Mouse (Mus musculus) midbrain, embryonic 12.5 days (tissue): Measurements from ENCODE around the gene Sbk3. TPM values are rescaled to one million over a fixed set of nuclear protein-coding genes. Genes with fewer than 3 reads are reported as not detected.
"Not testable (repeated sequence)": the region's sequence is repeated elsewhere in the genome, so short reads cannot be mapped to it uniquely, and the experiment has no call there.

Experiments
- ATAC-seq: fragments of 200-750 bp; cut with Nextera tagmentation; 2 replicates; pipeline ENCODE4 v1.8.0; 2017; ENCODE audit warnings: low read depth, moderate TSS enrichment, moderate library complexity; ENCODE audit not compliant: low FRiP score
- H3K27ac ChIP-seq: fragments of 300-500 bp; sonication (generic); replicated peaks from 2 replicates; pipeline ENCODE4 v1.5.1; 2016; ENCODE audit warnings: mild to moderate bottlenecking
- H3K27me3 ChIP-seq: fragments of 300-500 bp; sonication (generic); 2 replicates; pipeline ENCODE4 v1.6.1; 2016; ENCODE audit warnings: mild to moderate bottlenecking
- H3K36me3 ChIP-seq: fragments of 300-500 bp; sonication (generic); 2 replicates; pipeline ENCODE4 v1.6.1; 2016
- H3K4me1 ChIP-seq: fragments of 300-500 bp; sonication (generic); 2 replicates; pipeline ENCODE4 v1.6.1; 2016
- H3K4me2 ChIP-seq: fragments of 300-500 bp; sonication (generic); replicated peaks from 2 replicates; pipeline ENCODE4 v1.6.1; 2016; ENCODE audit warnings: mild to moderate bottlenecking, moderate library complexity
- H3K4me3 ChIP-seq: fragments of 300-500 bp; sonication (generic); 2 replicates; pipeline ENCODE4 v1.5.1; 2016; ENCODE audit warnings: mild to moderate bottlenecking
- H3K9ac ChIP-seq: fragments of 300-500 bp; sonication (generic); replicated peaks from 2 replicates; pipeline ENCODE4 v1.6.1; 2016; ENCODE audit warnings: mild to moderate bottlenecking, moderate library complexity
- H3K9me3 ChIP-seq: fragments of 300-500 bp; sonication (generic); 2 replicates; pipeline ENCODE4 v1.6.1; 2016; ENCODE audit warnings: mild to moderate bottlenecking
- WGBS: fragments of 180-500 bp; shearing (Covaris S2); methylation state at CpG from one replicate; pipeline ENCODE4 v1.1.7; 2016; 5-methylcytosine and 5-hydroxymethylcytosine counted together
- polyA plus RNA-seq: library from polyadenylated mRNA; unstranded; fragments of >200 nt; fragmentation: Nextera tagmentation; extraction: Ambion mirVana; gene quantifications from 2 replicates; pipeline ENCODE4 v1.2.1, GENCODE M21; 2016

Gene Sbk3
- polyA plus RNA-seq, 1 experiment from 2014 or later, result not detected

DNA sequence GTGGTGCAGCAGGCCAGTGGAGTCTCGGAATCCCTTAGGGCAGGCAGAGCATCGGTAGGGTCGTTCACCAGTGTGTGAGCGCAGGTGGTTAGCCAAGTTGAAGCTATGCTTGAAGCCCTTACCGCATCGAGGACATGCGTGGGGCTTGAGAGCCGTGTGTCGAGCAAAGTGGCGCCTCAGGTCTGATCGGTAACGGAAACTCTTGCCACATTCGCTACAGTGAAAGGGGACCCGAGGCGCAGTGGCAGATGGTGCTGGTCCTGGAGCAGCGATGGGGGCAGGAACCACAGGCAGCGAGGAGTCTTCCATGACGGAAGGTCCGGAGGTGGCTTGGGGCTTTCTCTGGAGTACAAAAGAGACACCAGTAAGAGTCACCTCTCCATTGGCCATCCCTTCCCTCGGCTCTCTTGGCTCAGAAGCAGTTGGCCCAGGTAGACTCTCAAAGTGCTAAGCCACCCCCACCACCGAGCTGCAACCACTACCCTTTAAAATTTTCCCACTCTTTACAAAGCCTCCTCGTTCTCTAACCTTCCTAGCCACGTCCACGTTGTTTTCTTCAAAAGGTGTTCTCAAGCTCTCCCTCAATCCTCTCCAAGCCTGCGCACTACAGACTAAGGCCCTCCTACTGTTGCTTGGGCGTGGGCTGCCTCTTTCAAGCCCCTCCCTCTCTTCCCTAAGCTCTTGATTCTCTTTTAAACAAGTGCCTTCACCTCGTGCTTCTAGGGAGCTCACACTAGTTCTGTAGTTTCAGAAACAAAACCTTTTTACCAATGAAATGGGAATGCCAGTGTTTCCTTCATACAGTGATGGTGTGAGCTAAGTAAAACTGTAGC lies 41.9 kb upstream of the Sbk3 start:
- no peak overlapping the region for H3K27ac ChIP-seq
- peak overlapping the region; percentile 55; the same call in 1 of the 2 replicates for H3K4me2 ChIP-seq
- 90% methylated on average over 27 of the region's 27 CpGs for whole genome bisulfite sequencing
- no peak overlapping the region for H3K4me3 ChIP-seq
- peaks cover 10% of the 10 kb centered on the region for H3K4me1 ChIP-seq
- H3K27me3 ChIP-seq, result no peaks in the 10 kb centered on the region
- no peak overlapping the region for H3K9ac ChIP-seq
- H3K9me3 ChIP-seq, result no peaks in the 10 kb centered on the region
- no peak for ATAC-seq
- peaks cover 54% of the 10 kb centered on the region for H3K36me3 ChIP-seq

DNA sequence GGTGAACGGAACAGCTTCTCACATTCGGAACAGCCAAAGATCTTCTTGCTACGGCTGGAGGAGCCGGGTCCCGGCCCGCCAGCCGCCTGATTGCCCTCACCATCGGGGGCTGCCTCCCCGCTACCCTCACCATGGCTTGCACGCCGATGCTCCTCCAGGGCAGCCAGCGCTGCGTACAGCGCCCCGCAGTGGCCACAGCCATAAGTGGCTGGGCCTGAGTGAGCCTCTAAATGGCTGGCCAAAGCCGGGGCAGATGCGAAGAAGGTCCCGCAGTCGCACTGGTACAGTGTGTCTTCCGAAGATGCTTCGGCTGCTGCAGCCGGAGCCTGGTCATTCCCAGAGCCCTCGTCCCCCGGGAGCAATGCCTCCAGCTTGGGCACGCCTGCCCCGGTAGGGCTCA lies 37.3 kb upstream of the Sbk3 start:
- WGBS, result 97% methylated on average over 26 of the region's 26 CpGs
- Histone ChIP-seq H3K9me3 (no peaks in the 10 kb centered on the region), H3K9ac (no peak overlapping the region), H3K4me3 (no peak overlapping the region), H3K4me2 (no peak overlapping the region), H3K27me3 (no peaks in the 10 kb centered on the region), H3K36me3 (peaks cover 70% of the 10 kb centered on the region), H3K4me1 (0 out of 2 replicates have a peak, but pooled peaks cover under 1% of the 10 kb centered on the region), H3K27ac (no peak overlapping the region)
- ATAC-seq, result 0 out of 2 replicates have a peak, but pooled peaks have one; percentile 10

DNA sequence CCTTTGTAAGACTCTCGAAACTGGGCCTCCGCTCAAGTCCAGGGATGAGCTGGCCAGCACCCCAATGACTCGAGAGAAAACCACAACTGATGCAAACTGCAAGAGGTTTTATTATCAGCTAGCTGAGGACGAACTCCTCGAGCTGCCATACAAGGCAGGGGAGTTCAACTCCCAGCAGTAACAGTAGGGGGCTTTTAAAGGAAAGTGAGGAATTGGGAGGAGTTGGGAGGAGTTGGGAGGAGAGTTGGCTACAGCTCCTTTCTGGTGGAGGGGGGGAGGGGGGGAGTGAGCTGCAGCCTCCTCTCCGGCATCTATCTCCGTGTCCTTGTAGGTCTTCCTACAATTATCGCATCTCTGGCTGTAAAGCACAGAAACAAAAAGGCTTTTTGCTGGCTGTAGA lies 31.9 kb upstream of the Sbk3 start:
- not testable (repeated sequence) for H3K4me3 ChIP-seq, H3K9me3 ChIP-seq, H3K4me2 ChIP-seq, H3K27me3 ChIP-seq, H3K4me1 ChIP-seq, H3K27ac ChIP-seq, ATAC-seq, H3K9ac ChIP-seq
- H3K36me3 ChIP-seq, result peaks cover 20% of the 10 kb centered on the region
- 81% methylated on average over 8 of the region's 8 CpGs for WGBS

GRCm38 (mm10) chr7:4999876-5000275 lies 28.9 kb upstream of the Sbk3 start:
- Histone ChIP-seq H3K4me2 (no peak overlapping the region), H3K36me3 (no peaks in the 10 kb centered on the region), H3K27me3 (peaks cover 3% of the 10 kb centered on the region), H3K9ac (no peak overlapping the region), H3K9me3 (no peaks in the 10 kb centered on the region), H3K4me1 (peaks cover 12% of the 10 kb centered on the region), H3K4me3 (no peak overlapping the region), H3K27ac (no peak overlapping the region)
- 74% methylated on average over 2 of the region's 2 CpGs for WGBS
- no peak for ATAC-seq

- H3K36me3 ChIP-seq, result peaks cover 25% of the 10 kb centered on the region
- H3K4me1 ChIP-seq, result peaks cover 28% of the 10 kb centered on the region
- peak overlapping the region; percentile 84 for H3K4me3 ChIP-seq
- 73% methylated on average over 8 of the region's 8 CpGs for WGBS
- peak overlapping the region; percentile 74 for H3K27ac ChIP-seq
- peak overlapping the region; percentile 93 for H3K9ac ChIP-seq
- H3K4me2 ChIP-seq, result peak overlapping the region; percentile 84
- no peaks in the 10 kb centered on the region for H3K9me3 ChIP-seq
- peaks cover 23% of the 10 kb centered on the region for H3K27me3 ChIP-seq
- no peak for ATAC-seq
Observed at GRCm38 (mm10) chr7:4996934-4997333, 26.0 kb upstream of the Sbk3 start.

DNA sequence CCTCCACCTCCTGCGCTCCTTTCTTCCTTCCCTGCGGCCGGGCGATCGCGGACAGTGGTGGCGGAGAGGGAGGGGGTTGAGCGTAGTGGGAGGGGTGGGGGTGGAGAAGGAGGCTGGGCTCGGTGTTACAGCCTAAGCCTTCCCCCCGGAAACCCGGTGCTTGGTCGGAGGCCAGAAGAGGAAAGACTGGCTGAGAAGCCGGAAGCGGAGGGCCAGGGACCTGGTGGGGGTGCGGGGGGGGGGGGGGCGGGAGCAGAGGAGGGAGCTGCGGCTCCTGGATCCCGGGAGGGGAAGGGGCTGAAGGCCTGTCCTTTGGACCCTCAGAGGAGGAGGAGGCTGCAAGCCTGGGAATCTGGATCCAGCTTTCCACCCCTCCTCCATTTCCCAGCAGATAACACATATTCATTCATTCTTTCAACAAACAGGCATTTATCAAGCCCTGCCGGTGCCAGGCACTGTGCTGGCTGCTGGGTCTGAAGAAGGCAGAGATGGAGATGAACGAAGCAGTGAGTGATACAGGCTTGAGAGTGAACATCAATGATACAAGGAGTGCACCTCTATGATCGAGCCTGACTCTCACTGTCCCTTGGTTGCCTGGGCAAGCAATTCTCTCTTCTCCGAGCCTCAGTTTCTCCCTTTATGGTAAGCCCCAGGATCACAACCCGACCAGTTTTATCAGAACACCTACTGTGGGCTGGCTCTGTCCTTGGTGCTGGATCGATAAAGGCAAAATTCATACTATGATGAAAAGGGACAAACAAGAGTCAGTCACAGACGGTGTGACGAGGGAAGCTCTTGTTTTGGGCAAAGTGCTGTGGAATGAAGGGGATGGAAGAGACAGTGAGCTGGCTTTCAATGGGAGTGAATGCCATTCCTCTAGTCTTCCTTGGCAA lies 25.3 kb upstream of the Sbk3 start, which contains the start of gene Zfp579:
Gene Zfp579 (minus strand): TSS at position 156 of the 893 bp plus-strand sequence.
- H3K27ac ChIP-seq, result peak within 1 kb of the TSS; percentile 74
- H3K9ac ChIP-seq, result peak within 1 kb of the TSS; percentile 93
- H3K4me2 ChIP-seq, result peak within 1 kb of the TSS; percentile 84
- H3K4me1 ChIP-seq, result peaks cover 28% of the 10 kb centered on the region
- H3K4me3 ChIP-seq, result peak within 1 kb of the TSS; percentile 84
- peak; percentile 87 for ATAC-seq
- H3K27me3 ChIP-seq, result peaks cover 23% of the 10 kb centered on the region
- peaks cover 32% of the 10 kb centered on the region for H3K36me3 ChIP-seq
- 8% methylated on average over 10 of the region's 26 CpGs for WGBS
- H3K9me3 ChIP-seq, result no peaks in the 10 kb centered on the region

- Histone ChIP-seq H3K4me1 (peaks cover 28% of the 10 kb centered on the region), H3K36me3 (peaks cover 40% of the 10 kb centered on the region), H3K27ac (peak overlapping the region; percentile 74), H3K27me3 (peaks cover 23% of the 10 kb centered on the region), H3K9ac (peak overlapping the region; percentile 93), H3K4me2 (peak overlapping the region; percentile 84), H3K9me3 (0 out of 2 replicates have a peak, but pooled peaks cover 3% of the 10 kb centered on the region), H3K4me3 (peak overlapping the region; percentile 84)
- 5% methylated on average over 19 of the region's 19 CpGs for WGBS
- ATAC-seq, result peak; percentile 20
Observed at GRCm38 (mm10) chr7:4995268-4996002, 24.5 kb upstream of the Sbk3 start.

- Histone ChIP-seq H3K4me3 (peak overlapping the region; percentile 84), H3K36me3 (peaks cover 40% of the 10 kb centered on the region), H3K27ac (no peak overlapping the region), H3K4me1 (peaks cover 28% of the 10 kb centered on the region), H3K27me3 (peaks cover 23% of the 10 kb centered on the region), H3K4me2 (peak overlapping the region; percentile 84), H3K9me3 (0 out of 2 replicates have a peak, but pooled peaks cover 3% of the 10 kb centered on the region), H3K9ac (peak overlapping the region; percentile 93; the same call in 1 of the 2 replicates)
- ATAC-seq, result no peak
- WGBS, result 53% methylated on average over 59 of the region's 59 CpGs
Observed at GRCm38 (mm10) chr7:4993999-4994788, 23.2 kb upstream of the Sbk3 start.

DNA sequence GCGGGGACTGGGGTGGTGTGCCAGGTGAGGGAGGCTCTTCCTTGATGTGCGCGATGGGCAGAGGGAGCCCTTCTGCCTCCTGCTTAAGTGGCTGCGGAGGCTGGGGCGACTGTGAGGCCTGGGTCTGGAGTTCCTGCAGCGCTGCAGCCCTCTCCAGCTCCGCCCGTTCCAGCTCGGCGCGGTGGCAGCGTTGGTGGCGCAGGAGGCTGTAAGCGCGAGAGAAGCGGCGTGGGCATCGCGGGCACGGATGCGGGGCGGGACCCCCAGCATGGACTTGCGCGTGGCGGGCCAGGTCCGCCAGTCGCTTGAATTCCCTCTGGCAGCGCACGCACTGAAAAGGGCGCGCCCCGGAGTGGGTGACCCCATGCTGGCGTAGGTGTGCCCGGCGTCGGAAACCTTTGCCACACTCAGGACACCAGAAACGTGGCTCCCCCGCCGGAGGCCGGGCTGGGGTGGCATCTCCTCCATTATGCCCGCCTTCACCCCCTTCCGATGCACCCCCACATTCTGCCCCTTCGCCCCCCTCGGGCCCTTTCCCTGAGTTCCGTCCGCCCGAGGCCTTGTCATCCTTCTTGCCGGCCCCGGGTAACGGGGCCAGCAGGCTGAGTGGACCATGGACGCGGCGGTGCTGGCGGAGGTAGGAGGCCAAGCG lies 22.5 kb upstream of the Sbk3 start:
- H3K27me3 ChIP-seq, result peaks cover 23% of the 10 kb centered on the region
- peak overlapping the region; percentile 93; the same call in 1 of the 2 replicates for H3K9ac ChIP-seq
- H3K36me3 ChIP-seq, result peaks cover 40% of the 10 kb centered on the region
- H3K27ac ChIP-seq, result no peak overlapping the region
- WGBS, result 34% methylated on average over 55 of the region's 55 CpGs
- H3K4me2 ChIP-seq, result peak overlapping the region; percentile 84
- H3K4me3 ChIP-seq, result peak overlapping the region; percentile 84
- 0 out of 2 replicates have a peak, but pooled peaks cover 3% of the 10 kb centered on the region for H3K9me3 ChIP-seq
- ATAC-seq, result no peak
- peaks cover 28% of the 10 kb centered on the region for H3K4me1 ChIP-seq

GRCm38 (mm10) chr7:4988250-4988649 lies 17.3 kb upstream of the Sbk3 start:
- 59% methylated on average over 2 of the region's 2 CpGs for WGBS
- Histone ChIP-seq H3K36me3 (peaks cover 27% of the 10 kb centered on the region), H3K4me1 (no peaks in the 10 kb centered on the region), H3K27ac (no peak overlapping the region), H3K9ac (no peak overlapping the region), H3K9me3 (0 out of 2 replicates have a peak, but pooled peaks cover 3% of the 10 kb centered on the region), H3K4me2 (no peak overlapping the region), H3K27me3 (peaks cover 3% of the 10 kb centered on the region; the same call in 1 of the 2 replicates), H3K4me3 (no peak overlapping the region)
- ATAC-seq, result no peak; the same call in 1 of the 2 replicates
